Mouse (Mus musculus): ENCODE results near the gene Gopc.
"Not testable (repeated sequence)": the region's sequence is repeated elsewhere in the genome, so short reads cannot be mapped to it uniquely, and the experiment has no call there.

Gopc gene

DNA sequence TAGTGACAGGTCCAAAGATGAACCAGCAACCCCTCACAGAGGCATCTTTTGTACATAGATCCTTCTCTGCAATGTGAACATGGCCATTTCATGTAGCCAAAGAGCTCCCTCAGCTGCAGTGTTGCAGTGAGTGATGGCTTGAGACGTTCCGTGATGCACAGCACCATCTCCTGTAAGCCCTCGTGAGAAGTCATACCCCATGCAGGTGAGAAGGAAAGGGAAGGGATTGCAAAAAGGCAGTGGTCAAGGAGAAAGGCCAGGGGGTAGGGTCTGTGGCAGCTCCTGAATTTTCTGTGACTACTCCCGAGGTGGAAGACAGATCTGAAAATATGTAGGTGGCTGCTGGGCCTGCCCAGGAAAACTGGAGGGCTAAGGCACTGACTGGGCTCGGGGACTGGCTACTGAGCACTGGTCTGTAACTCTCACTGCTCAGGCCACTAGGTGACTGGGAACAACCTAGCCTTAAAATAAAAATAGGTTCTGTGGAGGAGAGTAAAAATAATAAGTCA, 7.1 kb upstream of the Gopc start, which contains the start of gene Nepn:
Nepn (plus strand) TSS at position 51 of the 509 bp plus-strand sequence.
- no peak for DNase-seq (ENCODE audit: low read depth, low spot score)

DNA sequence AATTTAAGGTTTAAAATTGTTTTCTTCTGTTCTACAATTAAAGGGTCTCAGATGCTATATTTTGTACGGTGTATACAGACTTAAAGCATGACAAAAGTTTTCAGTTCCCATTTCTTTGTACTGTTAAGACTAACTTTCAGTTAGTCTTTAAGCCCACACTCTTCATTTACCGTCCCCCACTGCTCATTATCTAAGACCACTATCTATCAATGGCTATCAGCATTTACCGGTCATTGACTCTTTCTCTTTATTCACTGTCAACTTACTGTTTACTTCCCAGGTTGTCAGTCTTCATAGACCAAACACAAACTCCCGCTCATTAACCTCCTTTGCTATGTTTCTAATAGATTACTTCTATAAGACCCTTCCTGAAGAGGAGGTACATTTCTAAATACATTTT, 5.3 kb upstream of the Gopc start:
- no peak for DNase-seq (ENCODE audit: low read depth, low spot score)

DNA sequence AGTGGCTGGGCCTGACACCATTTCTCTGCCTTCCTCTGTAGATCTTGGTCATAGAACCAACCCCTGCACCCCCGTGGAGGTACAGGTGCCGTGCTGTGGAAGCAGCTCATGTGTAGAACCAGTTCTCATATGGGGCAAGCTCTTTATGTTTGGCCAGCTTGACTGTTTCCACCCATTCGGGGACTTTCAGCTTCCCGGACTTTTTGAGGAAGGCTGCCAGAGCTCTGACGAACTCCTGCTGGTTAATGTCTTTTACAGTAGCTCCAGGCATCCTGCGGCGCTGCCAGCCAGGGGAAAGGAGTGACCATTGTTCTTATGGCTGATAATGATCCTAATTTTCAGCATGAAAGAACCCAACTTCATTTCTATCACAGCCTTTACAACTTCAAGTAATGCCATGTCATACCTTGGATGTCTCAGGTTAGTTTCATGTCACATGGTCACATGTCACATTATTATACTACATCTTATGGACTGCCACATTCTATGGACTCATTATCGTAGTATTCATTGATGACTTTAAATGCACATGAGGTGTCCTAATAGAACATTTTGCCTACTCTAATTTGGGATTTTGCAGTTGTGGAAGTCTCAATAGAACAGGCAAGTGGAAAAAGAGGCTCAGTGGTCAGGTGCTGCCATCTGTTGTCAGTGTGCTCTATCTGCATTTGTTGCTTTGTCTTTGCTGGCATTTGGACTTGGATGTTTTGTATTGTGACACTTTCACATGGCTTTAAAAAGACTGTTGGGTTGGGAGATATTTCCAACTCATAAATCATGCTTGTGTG, 3.1 kb upstream of the Gopc start:
- DNase-seq (ENCODE audit: low read depth, low spot score) = peak; percentile 35

DNA sequence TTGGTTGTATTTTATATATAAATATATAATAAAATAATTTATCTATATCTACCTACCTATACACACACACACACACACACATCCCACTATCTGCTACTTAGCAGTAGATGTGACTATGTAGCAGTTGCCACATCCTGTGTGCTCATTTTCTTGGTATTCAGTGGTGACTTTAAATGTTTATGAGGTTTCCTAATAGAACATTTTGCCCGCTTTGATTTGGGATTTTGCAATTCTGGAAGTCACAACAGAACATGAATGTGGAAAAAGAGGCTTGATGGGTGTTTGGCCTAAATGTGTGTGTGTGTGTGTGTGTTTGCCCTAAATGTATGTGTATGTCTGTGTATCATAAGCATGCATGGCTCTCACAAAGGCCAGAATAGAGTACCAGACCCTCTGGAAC, 1.6 kb upstream of the Gopc start:
- DNase-seq (ENCODE audit: low read depth, low spot score) = no peak

DNA sequence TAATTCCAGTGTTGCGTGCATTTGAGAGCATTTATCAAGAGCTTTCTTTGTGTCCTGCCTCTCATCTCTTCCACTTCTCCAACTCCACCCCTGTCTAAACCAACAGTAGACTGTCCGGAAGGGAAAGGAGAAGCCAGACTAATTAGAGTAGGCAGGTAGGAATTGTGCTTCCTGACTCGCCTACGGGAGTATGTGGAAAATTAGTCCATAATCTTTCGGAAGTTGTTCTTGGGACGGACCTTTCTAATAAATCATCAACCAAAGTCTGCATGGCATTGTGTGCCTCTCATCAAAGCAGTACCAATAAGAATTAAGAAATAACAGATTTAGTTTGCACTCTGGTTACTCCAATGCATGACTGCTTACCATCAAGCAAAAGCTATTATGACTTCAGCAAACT, 1.1 kb upstream of the Gopc start:
- no peak for DNase-seq (ENCODE audit: low read depth, low spot score)

DNA sequence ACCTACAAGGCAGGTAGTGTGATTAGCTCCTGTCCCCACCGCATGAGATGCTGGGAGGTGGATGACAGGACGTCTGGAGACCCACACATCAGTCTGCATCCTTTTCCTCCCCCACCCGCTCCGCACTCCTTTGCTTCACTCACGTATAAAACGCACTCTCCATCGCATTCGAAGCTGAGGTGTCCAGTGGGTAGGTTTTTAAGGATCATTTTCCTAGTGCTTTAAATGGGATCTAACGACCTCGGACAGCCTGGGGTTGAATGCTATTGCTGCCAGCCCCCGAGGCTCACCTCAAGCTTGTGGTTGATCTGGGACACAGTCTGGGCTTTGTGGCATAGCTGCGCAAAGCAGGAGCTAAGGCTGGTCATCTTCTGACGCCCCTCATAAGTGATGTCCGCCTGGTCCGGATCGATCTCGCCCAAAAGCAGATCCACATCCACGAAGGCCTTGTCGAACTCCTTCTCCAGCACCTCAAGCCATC, 563 bp downstream of the Gopc start:
- peak; percentile 42 for DNase-seq (ENCODE audit: low read depth, low spot score)

DNA sequence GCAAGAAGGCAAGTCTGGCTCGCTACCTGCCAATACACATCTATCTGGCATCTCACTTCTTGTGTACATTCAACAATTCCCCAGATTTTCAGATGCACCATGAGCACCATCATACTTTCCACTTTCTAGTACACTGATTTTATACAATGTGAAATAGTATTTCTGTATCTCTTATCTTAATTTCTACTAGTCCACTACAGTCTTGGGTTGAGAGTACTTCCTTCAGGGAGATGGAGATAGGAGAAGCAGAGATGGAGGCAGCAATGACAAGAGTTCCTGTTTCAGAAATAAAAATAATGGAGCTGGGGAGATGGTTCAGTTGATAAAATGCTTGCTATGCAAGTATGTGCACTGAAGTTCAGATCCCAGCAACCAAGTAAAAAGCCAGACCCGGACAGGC, 4.1 kb downstream of the Gopc start:
- DNase-seq (ENCODE audit: low read depth, low spot score) = no peak

DNA sequence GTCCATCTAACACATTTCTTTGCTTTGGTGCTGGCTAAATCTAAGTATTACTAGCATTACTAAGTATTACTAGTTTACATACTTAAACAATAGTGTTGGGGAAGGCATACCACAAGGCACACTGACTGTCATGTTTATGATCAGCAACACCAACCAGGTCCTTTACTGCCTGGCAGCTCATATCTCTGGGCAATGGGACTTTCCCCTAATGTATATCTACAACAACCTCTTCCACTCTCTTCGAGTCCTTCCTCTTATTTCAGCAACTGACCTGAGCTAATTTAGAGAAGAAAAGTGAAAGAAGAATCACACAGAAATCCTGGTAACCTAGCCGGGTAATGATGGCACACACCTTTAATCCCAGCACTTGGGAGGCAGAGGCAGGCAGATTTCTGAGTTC, 5.5 kb downstream of the Gopc start:
- DNase-seq (ENCODE audit: low read depth, low spot score) = no peak

DNA sequence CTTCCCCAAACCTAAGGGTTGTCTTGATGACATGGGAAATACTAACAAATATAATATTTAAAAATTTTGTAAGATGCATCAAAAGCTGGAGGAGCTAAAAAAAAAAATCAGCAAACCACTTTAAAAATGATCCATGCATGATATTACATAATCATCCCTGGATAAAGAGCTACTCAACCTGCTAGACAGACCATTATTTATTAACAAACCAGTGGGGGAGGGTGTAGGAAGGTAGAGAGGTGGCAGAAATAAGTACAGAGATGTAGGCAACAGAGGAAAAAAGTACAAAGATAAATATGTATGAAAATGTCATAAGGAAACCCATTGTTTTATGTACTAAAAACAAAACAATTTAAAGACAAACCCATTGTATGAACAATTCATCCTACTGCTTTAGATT, 7.3 kb downstream of the Gopc start:
- DNase-seq (ENCODE audit: low read depth, low spot score) = no peak

DNA sequence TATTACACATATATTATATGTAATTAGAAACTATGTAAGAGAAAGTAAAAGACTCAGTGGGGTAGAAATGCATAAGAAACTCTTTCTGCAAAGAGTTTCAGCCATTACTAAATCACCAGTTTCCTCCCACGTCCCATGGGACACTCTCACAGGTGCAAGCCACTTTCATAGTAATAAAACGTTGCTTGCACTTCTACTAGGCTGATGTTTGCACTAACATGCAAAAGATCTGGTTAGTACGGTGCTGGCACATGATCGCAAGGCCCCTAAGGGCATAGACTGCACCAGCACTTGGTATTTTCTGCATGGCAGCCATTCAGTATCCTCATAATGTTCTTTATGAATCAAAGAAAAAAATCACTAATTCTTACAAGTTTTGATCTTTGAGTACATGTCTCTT, 8.1 kb downstream of the Gopc start:
- DNase-seq (ENCODE audit: low read depth, low spot score) = no peak

DNA sequence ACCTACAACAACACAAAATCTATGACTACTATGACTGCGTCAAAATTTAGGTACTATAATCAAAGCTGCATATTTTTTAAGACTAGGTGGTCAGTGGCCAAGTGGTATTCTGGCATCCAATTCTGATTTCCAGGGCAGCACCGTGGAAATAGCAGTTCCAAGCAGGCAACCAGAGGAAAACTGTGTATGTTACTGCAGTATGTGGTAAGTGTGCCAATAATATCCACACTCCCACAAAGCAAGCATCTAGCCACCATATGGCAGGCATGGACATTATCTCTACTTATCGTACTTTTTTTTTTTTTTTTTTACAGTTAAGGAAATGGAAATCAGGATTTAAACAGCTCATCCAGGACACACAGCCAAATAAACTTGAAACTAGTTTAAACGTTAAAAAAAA, 13.5 kb downstream of the Gopc start:
- no peak for DNase-seq (ENCODE audit: low read depth, low spot score)

DNA sequence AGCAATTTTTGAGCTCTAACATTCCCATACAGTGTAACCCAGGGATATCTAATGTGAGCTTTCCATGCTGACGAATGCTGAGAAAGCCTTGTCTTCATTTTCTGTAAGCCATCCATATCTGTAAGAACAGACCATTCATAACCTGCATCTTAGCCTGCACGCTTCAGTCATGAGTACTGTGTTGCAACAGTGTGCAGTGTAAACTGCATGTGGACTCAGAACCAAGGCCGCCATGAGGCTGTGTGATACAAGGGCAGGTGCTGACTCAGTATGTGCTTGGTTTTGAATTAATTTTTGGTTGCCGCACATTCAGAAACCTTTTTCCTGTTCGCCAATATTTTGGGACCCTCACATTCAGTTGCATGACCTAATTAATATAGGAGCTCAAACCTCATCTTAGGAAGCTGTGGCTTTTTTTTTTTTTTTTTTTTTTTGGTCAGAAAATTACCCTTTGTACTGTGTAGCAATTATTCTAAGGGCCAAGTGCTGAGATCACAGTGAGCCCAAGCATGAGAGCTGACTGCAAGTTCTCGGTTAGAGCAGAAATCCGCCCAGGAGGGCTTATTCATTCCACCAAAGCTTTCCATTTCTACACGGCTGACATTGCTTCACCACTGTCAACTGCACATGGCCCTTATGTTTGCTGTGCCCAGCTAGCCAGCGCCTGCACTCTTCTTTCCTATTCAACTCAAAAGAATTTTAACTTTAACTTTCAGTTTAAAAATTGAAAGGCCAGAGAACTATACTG, 20.9 kb downstream of the Gopc start:
- DNase-seq (ENCODE audit: low read depth, low spot score) = no peak

DNA sequence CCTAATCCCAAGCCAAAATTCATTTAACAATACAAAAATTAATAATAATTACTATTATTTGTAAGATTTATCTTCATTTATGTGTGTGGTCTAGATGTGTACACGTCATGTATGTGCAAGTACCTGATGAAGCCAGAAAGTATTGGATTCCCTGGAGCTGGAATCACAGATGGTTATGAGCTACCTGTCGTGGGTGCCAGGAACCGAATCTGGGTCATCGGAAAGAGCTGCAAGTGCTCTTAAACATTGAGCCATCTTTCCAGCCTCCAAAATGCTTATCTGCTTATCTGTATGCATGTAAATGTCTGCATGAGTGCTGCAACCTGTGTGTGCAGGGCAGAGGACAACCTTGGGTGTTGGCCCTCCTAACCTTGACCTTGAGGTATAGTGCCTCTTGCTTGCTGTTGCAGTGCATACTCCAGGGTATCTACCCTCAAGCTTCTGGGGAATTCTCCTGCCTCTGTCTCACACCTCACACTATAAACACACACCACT, 21.6 kb downstream of the Gopc start:
- no peak for DNase-seq (ENCODE audit: low read depth, low spot score)

DNA sequence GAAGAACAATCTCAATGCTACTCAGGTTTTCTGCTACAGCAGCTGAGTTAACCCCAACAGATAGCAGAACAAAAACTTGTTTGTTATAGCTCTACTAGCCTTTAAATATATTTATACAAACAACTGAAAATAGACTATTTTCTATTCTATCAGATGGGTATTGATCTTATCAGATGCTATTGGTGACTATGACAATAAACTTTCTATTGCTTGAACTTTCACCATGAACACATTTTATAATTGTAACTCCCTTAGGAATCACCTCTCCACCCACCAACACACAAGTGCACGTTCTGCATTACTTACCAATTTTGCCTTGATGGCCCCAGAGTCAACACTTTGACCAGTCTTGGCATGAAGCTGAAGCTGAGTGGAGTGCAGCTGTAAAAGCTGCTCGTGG, 23.5 kb downstream of the Gopc start, which contains the start of gene Gm26741:
Gm26741 (plus strand) TSS at position 301 of the 400 bp plus-strand sequence.
- DNase-seq (ENCODE audit: low read depth, low spot score) = no peak

DNA sequence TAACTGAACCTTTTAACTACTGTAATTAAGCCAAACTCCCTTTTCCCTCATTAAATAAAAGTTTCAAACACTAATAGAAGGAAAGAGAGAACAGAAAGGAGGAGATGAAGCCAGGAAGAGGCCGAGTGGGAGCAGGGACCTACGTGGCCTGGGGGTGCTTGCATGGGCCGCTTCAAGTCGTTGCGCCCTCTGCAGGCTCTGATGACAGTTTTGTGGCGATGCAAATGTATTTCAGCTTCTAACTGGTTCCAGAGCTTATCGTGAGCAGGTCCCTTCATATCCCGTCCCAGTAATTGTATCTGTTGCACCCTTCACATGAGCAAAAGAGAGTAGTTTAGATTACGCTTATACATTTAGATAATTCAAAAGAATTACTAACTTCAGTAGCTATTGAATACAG, 28.7 kb downstream of the Gopc start:
- peak; percentile 6 for DNase-seq (ENCODE audit: low read depth, low spot score)

DNA sequence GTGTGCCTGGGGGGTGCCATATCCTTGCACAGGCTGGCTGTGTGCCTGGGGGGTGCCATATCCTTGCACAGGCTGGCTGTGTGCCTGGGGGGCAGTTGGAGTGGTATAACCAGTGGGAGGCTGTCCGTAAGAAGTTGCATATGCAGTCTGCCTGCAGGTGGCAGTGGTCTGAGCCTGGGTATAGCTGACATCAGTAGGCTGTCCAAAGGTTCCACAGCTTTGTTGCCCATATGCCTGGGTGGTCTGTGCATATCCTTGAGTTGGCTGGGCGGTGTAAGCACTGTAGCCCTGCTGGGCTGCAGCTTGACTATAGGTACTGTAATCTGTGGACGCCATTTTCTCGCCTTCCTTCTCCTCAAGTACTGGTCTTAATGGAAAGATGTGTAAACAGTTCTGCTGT, 38.6 kb downstream of the Gopc start:
- DNase-seq (ENCODE audit: low read depth, low spot score) = not testable (repeated sequence)

DNA sequence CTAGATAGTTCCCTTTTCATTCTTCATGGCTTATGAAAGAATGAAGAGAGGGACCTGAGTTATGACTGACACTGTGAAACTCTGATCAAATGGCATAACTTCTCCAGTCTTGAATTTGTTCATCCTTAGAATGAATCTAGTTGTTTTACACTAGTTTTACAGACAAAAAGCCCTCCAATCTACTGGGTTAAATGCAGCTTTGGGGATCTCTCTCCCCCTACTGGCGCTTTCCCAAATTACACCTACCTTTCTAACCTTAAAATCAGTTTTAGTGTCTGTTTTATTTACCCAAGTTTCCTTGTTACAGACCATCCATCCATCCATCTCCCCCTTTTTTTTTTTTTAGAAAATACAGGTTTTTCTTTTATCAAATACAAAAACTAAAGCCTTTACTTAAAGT, 50.9 kb downstream of the Gopc start:
- DNase-seq (ENCODE audit: low read depth, low spot score) = peak; percentile 43

DNA sequence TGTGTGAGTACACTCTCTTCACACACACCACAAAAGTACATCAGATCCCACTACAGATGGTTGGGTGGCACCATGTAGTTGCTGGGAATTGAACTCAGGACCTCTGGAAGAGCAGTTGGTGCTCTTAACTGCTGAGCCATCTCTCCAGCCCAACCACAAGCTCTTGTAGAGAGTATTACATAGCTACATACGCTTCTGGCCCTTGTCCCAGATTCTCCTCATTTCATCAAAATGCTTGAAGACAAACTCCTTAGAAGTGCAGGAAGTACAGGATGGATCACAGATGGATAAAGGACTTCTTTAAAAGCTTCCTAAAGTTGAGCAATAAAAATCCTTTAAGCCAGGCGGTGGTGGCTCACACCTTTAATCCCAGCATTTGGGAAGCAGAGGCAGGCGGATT, 60.0 kb downstream of the Gopc start:
- no peak for DNase-seq (ENCODE audit: low read depth, low spot score)

DNA sequence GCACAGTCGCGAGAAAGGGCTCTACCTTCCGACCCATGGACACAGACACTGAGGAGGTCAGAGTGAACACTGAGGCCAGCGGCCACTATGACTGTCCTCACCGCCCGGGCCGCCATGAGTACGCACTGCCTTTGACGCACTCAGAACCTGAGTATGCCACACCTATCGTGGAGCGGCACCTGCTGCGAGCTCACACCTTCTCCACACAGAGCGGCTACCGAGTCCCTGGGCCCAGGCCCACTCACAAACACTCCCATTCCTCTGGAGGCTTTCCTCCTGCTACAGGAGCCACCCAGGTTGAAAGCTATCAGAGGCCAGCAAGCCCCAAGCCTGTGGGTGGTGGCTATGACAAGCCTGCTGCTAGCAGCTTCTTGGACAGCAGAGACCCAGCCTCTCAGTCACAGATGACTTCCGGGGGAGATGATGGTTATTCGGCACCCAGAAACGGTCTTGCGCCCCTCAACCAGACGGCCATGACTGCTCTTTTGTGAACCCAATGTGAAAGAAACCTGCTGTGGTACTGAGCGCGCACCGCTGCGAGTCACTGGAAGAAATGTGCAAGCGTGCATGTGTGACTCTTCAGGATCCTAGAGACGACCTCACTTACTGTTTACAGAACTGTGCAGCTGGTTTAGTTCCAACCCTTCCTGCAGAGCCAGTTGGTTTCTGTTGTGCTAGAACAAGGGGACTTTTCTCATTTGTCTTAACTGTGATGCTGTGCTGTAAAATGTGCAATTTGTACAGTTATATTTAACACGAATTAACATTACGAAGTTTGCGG, 62.2 kb downstream of the Gopc start:
- DNase-seq (ENCODE audit: low read depth, low spot score) = no peak

DNA sequence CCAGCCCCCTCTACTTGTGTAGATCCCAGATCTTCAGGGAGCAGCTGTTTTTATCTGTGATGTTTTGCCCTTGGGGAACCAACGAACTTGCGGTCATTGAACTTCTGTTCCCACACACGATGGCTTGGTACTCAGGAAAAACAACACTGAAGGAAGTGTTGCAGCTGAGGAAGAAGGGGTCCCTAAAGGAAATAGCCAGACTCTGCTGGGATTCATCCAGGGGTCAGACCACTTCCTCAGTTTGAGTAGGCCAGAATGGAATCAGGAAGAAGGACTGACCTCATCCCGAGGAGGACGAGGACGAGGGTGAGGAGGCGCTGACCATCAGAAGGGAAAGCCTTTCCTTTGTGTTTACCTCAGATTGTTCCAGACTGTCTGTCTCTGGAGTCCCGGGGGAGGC, 72.7 kb downstream of the Gopc start:
- peak; percentile 2 for DNase-seq (ENCODE audit: low read depth, low spot score)

DNA sequence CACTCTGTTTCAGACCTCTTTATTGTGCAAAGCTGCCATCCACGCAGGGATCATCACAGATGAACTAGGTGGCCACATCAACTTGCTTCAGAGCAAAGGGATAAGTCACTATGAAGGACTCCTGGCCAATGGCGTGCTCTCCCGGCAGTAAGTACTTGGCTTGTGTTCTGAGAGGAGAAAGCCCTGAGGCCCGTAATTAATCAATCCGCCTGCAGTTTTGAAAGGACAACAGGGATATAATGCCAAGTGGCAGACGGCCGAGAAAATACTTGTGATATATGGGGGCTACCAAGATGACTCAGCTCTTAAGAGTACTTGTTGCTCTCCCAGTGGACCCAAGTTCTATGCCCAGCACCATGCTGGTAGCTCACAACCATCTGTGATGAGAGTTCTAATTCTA, 77.3 kb downstream of the Gopc start:
- peak; percentile 5 for DNase-seq (ENCODE audit: low read depth, low spot score)

DNA sequence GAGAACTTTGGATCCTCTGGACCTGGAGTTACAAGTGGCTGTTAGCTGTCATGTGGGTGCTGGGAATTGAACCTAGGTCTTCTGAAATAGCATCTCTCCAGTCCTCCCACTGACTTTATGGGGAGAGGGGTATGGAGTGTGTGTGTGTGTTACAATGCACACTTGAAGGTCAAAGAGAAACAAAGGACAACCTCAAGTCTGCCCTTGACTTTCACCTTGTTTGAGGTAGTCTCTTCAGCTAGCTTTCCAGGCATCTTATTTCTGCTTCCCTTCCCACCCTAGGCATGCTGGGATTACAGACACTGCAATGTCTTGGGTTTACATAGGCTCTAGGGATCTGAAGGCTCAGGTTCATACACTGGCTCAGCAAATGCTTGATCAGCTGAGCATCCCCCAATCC, 79.7 kb downstream of the Gopc start:
- no peak for DNase-seq (ENCODE audit: low read depth, low spot score)
